Mouse (Mus musculus) kidney, embryonic 15.5 days (tissue): ENCODE data around the gene Col6a3. TPM values are rescaled to one million over a fixed set of nuclear protein-coding genes. Genes with fewer than 3 reads are reported as not detected.

Experiments used
- ATAC-seq: fragments of 200-750 bp; cut with Nextera tagmentation; replicated peaks from 2 replicates; pipeline ENCODE4 v1.8.0; 2017; ENCODE audit warnings: moderate TSS enrichment; ENCODE audit not compliant: low FRiP score
- H3K27ac ChIP-seq: fragments of 300-500 bp; sonication (generic); 2 replicates; pipeline ENCODE4 v1.5.1; 2015; ENCODE audit warnings: mild to moderate bottlenecking, inconsistent platforms
- H3K27me3 ChIP-seq: fragments of 300-500 bp; sonication (generic); 2 replicates; pipeline ENCODE4 v1.6.1; 2015; ENCODE audit warnings: inconsistent platforms
- H3K36me3 ChIP-seq: fragments of 300-500 bp; sonication (generic); 2 replicates; pipeline ENCODE4 v1.6.1; 2015; ENCODE audit warnings: inconsistent platforms
- H3K4me1 ChIP-seq: fragments of 300-500 bp; sonication (generic); 2 replicates; pipeline ENCODE4 v1.6.1; 2015; ENCODE audit warnings: inconsistent platforms
- H3K4me2 ChIP-seq: fragments of 300-500 bp; sonication (generic); 2 replicates; pipeline ENCODE4 v1.6.1; 2015; ENCODE audit warnings: moderate library complexity, mild to moderate bottlenecking, inconsistent platforms
- H3K4me3 ChIP-seq: fragments of 300-500 bp; sonication (generic); replicated peaks from 2 replicates; pipeline ENCODE4 v1.5.1; 2015; ENCODE audit warnings: mild to moderate bottlenecking, inconsistent platforms
- H3K9ac ChIP-seq: fragments of 300-500 bp; sonication (generic); 2 replicates; pipeline ENCODE4 v1.6.1; 2015; ENCODE audit warnings: mild to moderate bottlenecking, inconsistent platforms
- H3K9me3 ChIP-seq: fragments of 300-500 bp; sonication (generic); replicated peaks from 2 replicates; pipeline ENCODE4 v1.6.1; 2016; ENCODE audit warnings: inconsistent platforms
- WGBS: fragments of 180-500 bp; shearing (Covaris S2); methylation state at CpG from one replicate; pipeline ENCODE4 v1.1.7; 2015; ENCODE audit warnings: mixed read lengths; 5-methylcytosine and 5-hydroxymethylcytosine counted together
- polyA plus RNA-seq: library from polyadenylated mRNA; unstranded; fragments of >200 nt; fragmentation: Nextera tagmentation; extraction: Ambion mirVana; gene quantifications from 2 replicates; pipeline ENCODE4 v1.2.1, GENCODE M21; 2015

The Col6a3 gene
- polyA plus RNA-seq: 27.1 and 39.0 TPM in 2 replicates

- WGBS: 45% methylated on average over 4 of the region's 4 CpGs
These were observed at the start of gene Col6a3 for GRCm38 (mm10) chr1:90843836-90844235. Gene Col6a3 (minus strand): TSS chr1:90843971.

DNA sequence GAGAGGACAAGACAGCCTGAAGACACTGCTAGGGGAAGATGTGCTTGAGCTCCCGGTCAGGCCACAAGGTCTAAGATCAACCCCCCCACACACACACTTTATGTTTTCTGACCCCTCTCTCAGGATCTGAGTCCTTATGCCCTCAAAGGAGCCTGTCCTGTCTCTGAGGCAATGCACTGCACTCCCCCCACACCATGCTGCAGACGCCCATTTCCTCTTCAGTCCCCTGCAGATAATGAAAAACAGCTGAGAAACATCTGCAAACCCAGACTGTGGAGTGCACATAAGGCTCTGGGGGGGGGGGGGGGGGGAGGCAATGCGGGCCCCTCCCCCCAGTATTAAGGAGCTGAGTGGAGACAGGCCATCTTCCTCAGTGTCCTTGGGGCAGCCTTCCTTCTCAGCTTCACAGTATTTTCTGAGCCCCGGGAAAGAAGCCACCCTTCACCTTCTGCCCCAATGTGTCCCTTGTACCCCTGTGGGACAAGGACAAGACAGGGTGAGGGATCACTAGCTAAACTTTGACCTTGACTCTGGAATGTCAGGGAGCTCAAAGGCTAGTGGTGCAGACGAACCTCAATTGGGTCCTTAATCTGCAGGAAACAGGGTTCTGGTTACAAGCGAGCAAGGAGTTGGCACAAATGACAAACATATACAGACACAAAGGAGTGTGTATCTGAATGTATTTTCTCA is 42.1 kb upstream of the Col6a3 start:
- H3K4me2 ChIP-seq: no peak overlapping the region
- ATAC-seq: no peak
- H3K4me1 ChIP-seq: no peaks in the 10 kb centered on the region; the same call in 1 of the 2 replicates
- no peak overlapping the region for H3K4me3 ChIP-seq
- no peaks in the 10 kb centered on the region for H3K36me3 ChIP-seq
- WGBS: 40% methylated on average over 6 of the region's 6 CpGs
- H3K9ac ChIP-seq: no peak overlapping the region
- H3K9me3 ChIP-seq: 0 out of 2 replicates have a peak, but pooled peaks cover 8% of the 10 kb centered on the region
- no peaks in the 10 kb centered on the region for H3K27me3 ChIP-seq
- H3K27ac ChIP-seq: no peak overlapping the region

More at GRCm38 (mm10) chr1:90843836-90844235, at the start of gene Col6a3:
- no peaks in the 10 kb centered on the region for H3K9me3 ChIP-seq
- no peaks in the 10 kb centered on the region for H3K36me3 ChIP-seq
- peaks cover 3% of the 10 kb centered on the region; the same call in 1 of the 2 replicates for H3K27me3 ChIP-seq
- ATAC-seq: peak; percentile 78
- H3K4me3 ChIP-seq: peak within 1 kb of the TSS; percentile 40
- peak within 1 kb of the TSS; percentile 55 for H3K4me2 ChIP-seq
- H3K9ac ChIP-seq: peak within 1 kb of the TSS; percentile 36
- peak within 1 kb of the TSS; percentile 83 for H3K27ac ChIP-seq
- peaks cover 11% of the 10 kb centered on the region for H3K4me1 ChIP-seq

DNA sequence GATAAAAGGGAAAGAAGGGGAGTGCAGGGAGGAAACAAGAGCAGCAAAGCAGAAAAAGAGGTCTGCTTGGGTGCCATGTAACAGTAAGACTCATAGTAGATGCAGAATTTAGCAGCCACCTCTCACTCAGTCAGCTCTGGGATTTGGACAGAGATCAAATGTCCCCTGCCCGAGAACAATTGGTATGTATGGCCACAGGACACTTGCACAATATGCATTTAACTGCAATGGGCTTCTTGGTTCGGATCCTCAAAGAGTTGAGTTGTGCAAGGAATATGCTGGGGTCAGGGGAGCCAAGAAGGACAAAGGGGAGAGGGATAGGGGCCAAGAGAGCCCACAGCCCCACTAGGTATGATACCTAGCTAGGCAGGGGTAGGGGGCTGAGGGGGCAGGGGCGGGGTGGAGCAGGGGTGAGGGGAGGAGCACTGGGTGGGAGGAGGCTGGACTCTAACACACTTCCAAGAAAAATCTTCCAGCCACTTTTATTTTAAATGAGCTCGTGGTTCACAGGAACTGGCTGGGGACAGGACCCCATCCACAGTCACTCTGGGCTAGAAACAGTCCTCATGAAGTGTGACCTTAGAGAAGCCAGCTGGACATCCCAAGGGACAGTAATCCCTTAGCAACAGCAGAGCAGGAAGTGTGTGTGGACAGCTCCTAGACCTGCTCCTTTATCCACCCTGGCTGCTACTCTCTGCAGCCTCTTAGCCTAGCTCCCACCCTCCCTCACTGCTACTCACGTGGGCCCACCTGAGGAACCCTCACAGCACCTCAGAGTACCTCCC is 32.9 kb upstream of the Col6a3 start:
- H3K4me3 ChIP-seq: no peak overlapping the region
- H3K27me3 ChIP-seq: no peaks in the 10 kb centered on the region
- ATAC-seq: no peak
- 66% methylated on average over 5 of the region's 5 CpGs for WGBS
- no peaks in the 10 kb centered on the region for H3K9me3 ChIP-seq
- H3K9ac ChIP-seq: no peak overlapping the region
- no peaks in the 10 kb centered on the region for H3K36me3 ChIP-seq
- no peak overlapping the region for H3K27ac ChIP-seq
- H3K4me2 ChIP-seq: no peak overlapping the region
- no peaks in the 10 kb centered on the region for H3K4me1 ChIP-seq

GRCm38 (mm10) chr1:90875961-90876360 is 32.2 kb upstream of the Col6a3 start:
- no peak for ATAC-seq
- H3K4me2 ChIP-seq: no peak overlapping the region
- WGBS: 27% methylated on average over 2 of the region's 2 CpGs

DNA sequence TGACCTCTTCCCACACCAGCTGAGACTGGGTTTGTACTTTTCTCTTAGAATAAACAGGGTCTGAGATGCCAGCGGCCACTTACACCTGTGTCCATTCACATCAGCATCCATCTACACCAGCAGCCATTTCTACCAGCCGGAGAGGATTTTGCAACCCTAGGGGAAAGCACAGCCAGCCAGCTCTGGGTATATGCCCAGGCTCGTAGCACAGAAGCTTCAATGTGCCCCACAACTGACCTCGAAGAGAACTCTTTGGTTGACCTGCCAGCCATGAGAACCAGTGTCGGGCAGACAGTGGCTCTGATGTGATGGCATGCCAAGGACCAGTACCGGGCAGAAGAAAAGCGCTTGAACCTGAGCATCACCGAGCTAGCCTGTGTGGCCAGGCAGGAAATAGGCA is 31.6 kb upstream of the Col6a3 start:
- no peaks in the 10 kb centered on the region for H3K9me3 ChIP-seq
- no peaks in the 10 kb centered on the region for H3K36me3 ChIP-seq
- H3K4me2 ChIP-seq: no peak overlapping the region
- no peak overlapping the region for H3K27ac ChIP-seq
- no peak for ATAC-seq
- no peak overlapping the region for H3K9ac ChIP-seq
- no peaks in the 10 kb centered on the region for H3K4me1 ChIP-seq
- WGBS: 89% methylated on average over 8 of the region's 8 CpGs
- H3K27me3 ChIP-seq: no peaks in the 10 kb centered on the region
- no peak overlapping the region for H3K4me3 ChIP-seq

More at GRCm38 (mm10) chr1:90875961-90876360, 32.2 kb upstream of the Col6a3 start:
- Histone ChIP-seq H3K27me3 (no peaks in the 10 kb centered on the region), H3K9me3 (no peaks in the 10 kb centered on the region), H3K36me3 (no peaks in the 10 kb centered on the region), H3K9ac (no peak overlapping the region), H3K4me1 (no peaks in the 10 kb centered on the region), H3K4me3 (no peak overlapping the region), H3K27ac (no peak overlapping the region)

GRCm38 (mm10) chr1:90870581-90870980 is 26.8 kb upstream of the Col6a3 start:
- H3K4me1 ChIP-seq: peaks cover 7% of the 10 kb centered on the region; the same call in 1 of the 2 replicates
- H3K27me3 ChIP-seq: no peaks in the 10 kb centered on the region
- H3K9me3 ChIP-seq: no peaks in the 10 kb centered on the region
- no peak overlapping the region for H3K4me2 ChIP-seq
- no peak overlapping the region for H3K4me3 ChIP-seq
- H3K9ac ChIP-seq: no peak overlapping the region
- ATAC-seq: no peak
- no peak overlapping the region for H3K27ac ChIP-seq
- H3K36me3 ChIP-seq: no peaks in the 10 kb centered on the region
- WGBS: 52% methylated on average over 2 of the region's 2 CpGs

- H3K4me2 ChIP-seq: no peak overlapping the region
- H3K4me1 ChIP-seq: peaks cover 7% of the 10 kb centered on the region; the same call in 1 of the 2 replicates
- no peak overlapping the region for H3K4me3 ChIP-seq
- peak; percentile 64; the same call in 1 of the 2 replicates for ATAC-seq
- H3K36me3 ChIP-seq: no peaks in the 10 kb centered on the region
- WGBS: 47% methylated on average over 7 of the region's 7 CpGs
- no peak overlapping the region for H3K27ac ChIP-seq
- no peaks in the 10 kb centered on the region for H3K9me3 ChIP-seq
- no peak overlapping the region for H3K9ac ChIP-seq
- no peaks in the 10 kb centered on the region for H3K27me3 ChIP-seq
These were observed 23.0 kb upstream of the Col6a3 start for GRCm38 (mm10) chr1:90866734-90867133.

GRCm38 (mm10) chr1:90855880-90856279 is 12.1 kb upstream of the Col6a3 start:
- H3K27ac ChIP-seq: no peak overlapping the region
- no peak overlapping the region for H3K4me3 ChIP-seq
- H3K9ac ChIP-seq: no peak overlapping the region
- H3K36me3 ChIP-seq: no peaks in the 10 kb centered on the region
- no peak for ATAC-seq
- no peaks in the 10 kb centered on the region for H3K4me1 ChIP-seq
- H3K4me2 ChIP-seq: no peak overlapping the region
- H3K9me3 ChIP-seq: 0 out of 2 replicates have a peak, but pooled peaks cover 3% of the 10 kb centered on the region
- 0 out of 2 replicates have a peak, but pooled peaks cover 7% of the 10 kb centered on the region for H3K27me3 ChIP-seq
- 72% methylated on average over 5 of the region's 5 CpGs for WGBS

DNA sequence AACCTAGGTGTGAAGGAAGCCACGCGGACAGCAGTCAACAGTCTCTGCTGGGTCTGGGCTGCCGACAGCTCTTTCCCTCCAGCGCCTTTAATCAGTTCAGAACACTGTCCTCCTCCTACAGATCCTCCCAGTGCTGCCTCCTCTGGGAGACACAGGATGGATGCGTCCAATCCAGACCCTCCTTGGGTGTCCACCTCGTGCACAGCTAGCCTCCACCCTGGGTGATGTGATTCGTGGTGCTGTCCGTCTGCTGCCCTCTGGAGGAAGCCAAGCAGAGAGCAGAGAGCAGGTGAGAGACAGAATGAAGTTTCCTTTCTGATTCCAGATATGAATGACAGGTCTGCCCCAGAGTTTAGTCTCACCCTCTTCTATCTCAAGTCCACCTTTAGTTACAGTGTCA is 6.1 kb upstream of the Col6a3 start:
- no peak overlapping the region for H3K4me3 ChIP-seq
- no peak overlapping the region for H3K4me2 ChIP-seq
- H3K9me3 ChIP-seq: no peaks in the 10 kb centered on the region
- WGBS: 17% methylated on average over 8 of the region's 8 CpGs
- no peaks in the 10 kb centered on the region for H3K36me3 ChIP-seq
- peak; percentile 64; the same call in 1 of the 2 replicates for ATAC-seq
- H3K9ac ChIP-seq: no peak overlapping the region
- peaks cover 4% of the 10 kb centered on the region; the same call in 1 of the 2 replicates for H3K4me1 ChIP-seq
- no peak overlapping the region for H3K27ac ChIP-seq
- H3K27me3 ChIP-seq: peaks cover 12% of the 10 kb centered on the region; the same call in 1 of the 2 replicates

DNA sequence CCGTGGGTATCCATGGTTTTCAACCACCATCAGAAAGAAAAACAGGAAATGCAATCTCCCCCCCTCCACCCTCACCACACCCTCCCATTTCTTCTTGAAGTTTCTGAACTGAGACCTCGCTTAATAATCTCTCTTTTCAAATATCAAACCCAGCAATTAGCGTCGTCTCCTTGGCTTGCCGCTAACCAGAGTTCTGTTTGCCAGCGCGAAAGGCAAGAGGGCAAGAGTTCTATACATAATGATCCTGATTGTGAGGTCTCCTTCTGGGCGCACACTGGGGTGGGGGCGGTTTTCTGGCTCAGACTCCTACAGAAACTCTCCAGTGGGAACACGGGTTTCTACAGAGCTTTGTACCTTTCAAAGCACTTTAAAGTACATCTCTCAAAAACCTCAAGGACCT is 1.4 kb upstream of the Col6a3 start:
- 74% methylated on average over 10 of the region's 10 CpGs for WGBS
- H3K4me1 ChIP-seq: peaks cover 12% of the 10 kb centered on the region

DNA sequence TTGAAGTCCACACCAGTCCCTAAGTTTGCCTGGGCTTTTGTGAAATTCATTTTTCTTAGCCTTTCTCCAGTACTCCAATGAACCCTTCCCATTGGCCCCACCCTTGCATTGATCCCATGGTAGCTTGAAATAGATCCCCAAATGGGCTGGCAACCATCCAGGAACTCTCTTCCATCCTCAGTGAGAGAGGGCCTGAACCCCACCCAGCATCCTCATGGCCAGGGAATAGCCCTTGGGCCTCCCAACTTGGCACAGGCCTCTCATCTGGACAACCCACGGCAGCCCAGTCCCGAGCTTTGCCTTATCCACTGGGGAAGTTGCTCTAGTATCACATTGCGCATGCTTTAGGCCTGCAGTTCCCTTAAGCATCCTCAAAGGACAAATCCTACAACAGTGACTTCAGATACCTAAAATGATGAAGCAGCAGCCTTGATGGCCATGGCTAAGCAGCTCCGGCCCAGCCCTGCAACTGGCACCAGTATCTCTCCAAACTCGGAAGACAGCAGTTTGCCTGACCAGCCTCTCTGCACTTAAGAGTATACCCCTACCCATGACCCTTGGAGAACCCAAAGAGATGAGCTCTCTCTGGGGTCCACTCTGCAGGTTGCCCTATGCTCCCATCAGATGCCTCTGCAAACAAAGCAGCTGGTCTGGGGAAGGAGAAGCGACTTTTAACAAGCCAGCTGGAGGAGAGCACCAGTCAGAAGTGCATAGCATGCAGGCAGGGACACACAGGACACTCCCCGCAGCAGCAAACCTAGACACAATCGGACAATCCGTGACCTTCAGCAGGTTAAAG is 783 bp downstream of the Col6a3 start:
- H3K9me3 ChIP-seq: no peaks in the 10 kb centered on the region
- H3K27me3 ChIP-seq: no peaks in the 10 kb centered on the region
- ATAC-seq: no peak
- peak overlapping the region; percentile 40 for H3K4me3 ChIP-seq
- no peaks in the 10 kb centered on the region for H3K36me3 ChIP-seq
- H3K27ac ChIP-seq: peak overlapping the region; percentile 83
- H3K4me1 ChIP-seq: peaks cover 11% of the 10 kb centered on the region
- WGBS: 65% methylated on average over 9 of the region's 9 CpGs
- H3K9ac ChIP-seq: peak overlapping the region; percentile 36
- H3K4me2 ChIP-seq: peak overlapping the region; percentile 55

More for the DNA sequence above, 1.4 kb upstream of the Col6a3 start:
- Histone ChIP-seq H3K9me3 (no peaks in the 10 kb centered on the region), H3K27ac (no peak overlapping the region), H3K27me3 (peaks cover 4% of the 10 kb centered on the region; the same call in 1 of the 2 replicates), H3K36me3 (no peaks in the 10 kb centered on the region), H3K4me3 (no peak overlapping the region), H3K9ac (no peak overlapping the region), H3K4me2 (no peak overlapping the region)
- no peak for ATAC-seq
